Mouse (Mus musculus) layer of hippocampus, postnatal 14 days (tissue): Measurements from ENCODE around the gene Cth. TPM values are rescaled to one million over a fixed set of nuclear protein-coding genes. Genes with fewer than 3 reads are reported as not detected.

Experiments used
- DNase-seq, 2 experiments: peaks; one replicate each; pipeline ENCODE4 v3.0.0; 2021 to 2022; ENCODE audit warnings: low spot score in 2 of 2, mixed read lengths in 1 of 2
- total RNA-seq, 2 experiments: library from RNA; stranded (reverse); gene quantifications; 2 replicates each; pipeline ENCODE4 v1.2.3; 2021

Gene Cth
- total RNA-seq, 2 experiments from 2014 or later: 8.8 to 10.3 TPM

DNA sequence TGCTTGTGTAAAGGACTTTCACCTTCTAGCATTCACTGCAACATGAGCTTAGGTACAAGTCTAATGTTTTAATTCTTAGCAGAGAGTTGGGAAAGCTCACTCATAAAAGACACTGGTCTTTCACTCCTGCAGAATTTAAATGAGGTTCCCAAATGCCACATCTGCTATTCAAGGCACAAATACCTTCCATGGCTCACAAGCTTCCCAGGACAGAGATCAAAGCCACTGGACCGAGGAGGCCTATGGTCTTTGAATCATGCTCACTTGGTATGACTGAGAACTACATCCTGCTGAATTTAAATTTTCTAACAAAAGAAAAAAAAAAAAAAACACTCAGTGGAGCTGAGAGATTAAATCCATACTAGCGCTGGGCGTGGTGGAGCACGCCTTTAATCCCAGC, 8.5 kb downstream of the Cth start:
- no peak for DNase-seq

DNA sequence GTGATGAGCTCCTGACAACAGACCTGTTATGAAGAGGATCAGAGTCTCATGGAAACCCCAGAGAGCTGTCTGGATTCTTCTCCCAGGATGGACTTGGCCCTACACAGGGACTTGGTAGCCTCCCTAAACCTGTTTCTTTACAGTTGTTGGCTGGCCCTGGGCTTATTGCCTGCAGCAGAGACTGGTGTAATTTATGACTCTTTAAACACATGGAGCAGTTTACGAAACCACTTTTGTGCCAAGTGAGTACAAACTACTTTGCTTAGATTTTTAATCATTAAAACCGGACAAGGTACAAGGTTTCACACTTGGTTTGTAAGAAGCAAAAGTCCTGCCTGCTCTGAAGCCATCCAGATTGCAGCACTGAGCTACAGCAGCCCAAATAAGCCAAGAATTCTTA, 12.7 kb downstream of the Cth start:
- DNase-seq: no peak

DNA sequence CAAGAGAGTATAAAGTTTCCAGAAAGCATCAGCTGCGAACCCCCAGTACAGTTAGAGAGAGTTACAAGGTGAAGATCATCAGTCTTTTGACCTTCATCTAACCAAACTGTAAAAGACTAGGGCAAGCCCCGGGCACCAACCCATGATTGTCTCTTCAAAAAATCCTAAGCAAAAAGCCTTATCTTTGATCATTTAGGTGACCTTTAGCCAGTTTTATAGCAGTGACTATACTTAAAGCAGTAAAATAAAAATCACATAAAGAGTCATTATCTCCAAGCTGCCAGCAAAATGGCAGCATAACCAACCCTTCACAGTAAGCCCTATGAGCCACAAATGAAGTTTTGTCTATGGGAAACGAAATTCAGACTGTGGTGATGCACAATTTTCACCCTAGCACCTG, 14.6 kb downstream of the Cth start:
- no peak for DNase-seq

DNA sequence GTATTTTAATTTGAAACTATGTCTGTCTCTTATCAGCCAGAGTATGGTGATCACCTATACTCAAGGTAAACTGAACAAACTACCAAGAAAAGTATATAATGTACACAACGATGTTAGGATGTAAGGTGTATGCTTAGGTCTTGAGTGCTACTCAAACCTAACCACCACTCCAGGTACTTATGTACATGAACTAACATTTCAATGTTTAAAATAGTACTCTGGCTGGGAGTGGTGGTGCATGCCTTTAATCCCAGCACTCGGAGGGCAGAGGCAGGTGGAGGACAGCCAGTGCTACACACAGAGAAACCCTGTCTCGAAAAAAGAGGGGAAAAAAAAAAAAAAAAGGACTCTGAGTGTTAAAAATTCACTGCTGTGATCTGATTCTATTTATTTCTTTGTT, 16.7 kb downstream of the Cth start:
- DNase-seq: no peak

DNA sequence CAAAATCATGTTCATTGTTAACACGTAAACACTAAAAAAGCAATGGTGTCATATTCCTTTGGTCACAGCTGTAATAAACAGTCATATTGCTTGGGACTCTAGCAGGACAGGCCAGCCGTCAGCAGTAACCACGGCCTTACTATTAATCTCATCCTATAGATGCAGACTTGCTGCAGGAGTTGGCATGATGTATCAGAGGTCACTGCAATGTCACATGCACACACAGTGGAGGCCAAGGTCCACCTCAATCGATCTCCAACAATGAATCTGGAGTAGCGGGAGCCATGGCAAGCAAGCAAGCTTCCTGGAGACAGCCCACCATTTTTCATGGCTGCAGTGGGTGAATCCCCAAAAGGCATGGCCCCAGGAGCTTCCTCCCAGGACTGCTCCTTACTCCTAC, 23.2 kb downstream of the Cth start:
- DNase-seq: no peak

DNA sequence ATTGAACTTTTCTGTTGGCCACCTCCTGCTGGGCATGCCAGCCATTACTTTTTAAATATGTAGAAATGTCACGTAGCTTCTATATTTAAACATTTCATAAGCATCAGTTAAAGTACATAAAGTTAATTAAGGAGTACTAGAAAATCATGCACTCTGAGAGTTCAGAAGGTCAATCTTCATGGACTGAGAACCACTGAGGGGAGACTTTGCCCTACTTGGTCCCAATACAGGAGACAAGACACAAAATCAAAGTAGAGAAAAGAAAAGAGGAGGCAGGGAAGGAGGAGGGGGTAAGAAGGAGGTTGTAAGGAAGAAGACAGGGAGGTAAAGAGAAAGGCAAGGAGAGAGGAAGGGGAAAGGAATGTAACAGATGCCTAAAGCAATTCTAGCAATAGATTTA, 24.9 kb downstream of the Cth start:
- DNase-seq: no peak

DNA sequence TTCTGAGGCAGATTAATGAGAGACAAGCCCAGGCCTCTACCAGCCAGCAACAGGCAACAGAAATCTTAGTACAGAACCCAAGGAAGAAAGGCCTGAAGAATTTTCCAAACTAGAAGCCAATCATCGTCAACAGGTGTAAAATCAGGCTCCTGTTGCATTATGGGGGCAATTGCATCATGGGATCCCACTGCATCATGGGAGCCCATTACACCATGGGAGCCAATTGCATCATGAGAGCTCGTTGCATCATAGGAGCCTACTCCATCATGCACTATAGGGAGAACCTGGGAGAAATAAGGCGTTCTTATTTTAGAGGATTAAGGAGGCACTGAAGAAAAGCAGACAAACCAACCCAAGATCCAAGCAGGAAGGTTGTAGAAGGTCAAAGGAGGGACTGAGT, 27.2 kb downstream of the Cth start:
- DNase-seq: no peak

DNA sequence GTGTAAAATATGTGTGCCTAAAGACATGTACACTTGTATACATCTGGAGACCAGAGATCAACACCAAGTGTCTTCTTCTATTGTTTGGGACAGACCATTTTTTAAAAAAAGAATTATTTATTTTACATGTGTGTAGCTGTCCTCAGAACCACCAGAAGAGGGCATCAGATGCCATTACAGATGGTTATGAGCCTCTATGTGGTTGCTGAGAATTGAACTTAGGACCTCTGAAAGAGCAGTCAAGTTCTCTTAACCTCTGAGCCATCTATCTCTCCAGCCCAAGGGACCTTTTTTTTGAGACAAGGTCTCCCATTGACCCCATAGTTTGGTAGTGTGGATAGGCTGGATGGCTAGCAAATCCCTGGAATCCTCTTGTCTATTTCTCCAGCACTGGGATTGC, 33.1 kb downstream of the Cth start:
- DNase-seq: no peak

DNA sequence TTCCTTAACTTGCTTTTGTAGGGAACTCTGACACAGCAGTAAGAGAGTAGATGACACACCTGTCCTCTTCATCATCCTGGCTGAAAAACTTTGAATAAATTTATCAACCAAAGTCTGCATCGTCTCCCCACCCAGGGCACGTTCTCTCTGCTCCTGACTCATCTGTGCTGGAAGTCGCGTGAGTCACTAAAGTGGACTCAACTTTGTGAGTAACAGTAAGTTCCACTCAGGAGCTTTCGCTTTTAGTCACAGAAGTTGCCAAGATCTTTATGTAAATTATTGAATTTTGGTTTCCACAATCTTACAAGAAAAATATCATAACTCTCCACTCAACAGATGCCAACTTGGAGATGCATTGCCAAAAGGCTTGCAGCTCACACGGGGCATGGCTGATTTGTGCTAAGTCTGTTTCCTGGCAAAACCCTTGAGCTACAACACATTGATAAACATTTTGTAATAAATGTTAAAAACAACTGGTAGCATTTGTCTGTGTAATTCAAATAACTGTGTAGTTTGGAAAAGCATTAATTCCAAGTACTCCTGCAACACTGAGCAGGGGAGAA, 40.7 kb downstream of the Cth start:
- peak in 1 of 2 experiments; percentile 52 for DNase-seq

DNA sequence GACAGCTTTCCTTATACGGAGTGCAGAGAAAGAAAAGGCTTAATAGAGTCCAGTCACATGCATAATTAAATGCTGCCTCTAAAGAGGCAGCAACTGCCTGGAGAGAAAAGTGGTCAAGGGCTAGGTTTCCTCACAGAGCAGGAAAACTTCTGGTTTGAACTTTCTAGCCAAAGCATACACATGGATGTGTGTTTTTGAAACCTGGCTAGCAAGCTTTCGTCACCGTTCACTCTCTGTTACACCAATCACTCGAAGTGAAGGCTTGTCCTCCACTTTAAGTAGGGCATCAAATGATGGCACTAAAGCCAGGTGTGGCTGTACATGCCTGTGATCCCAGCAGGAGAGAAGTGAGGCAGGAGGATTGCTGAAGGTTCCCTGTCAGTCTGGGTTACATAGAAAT, 41.8 kb downstream of the Cth start:
- no peak for DNase-seq

DNA sequence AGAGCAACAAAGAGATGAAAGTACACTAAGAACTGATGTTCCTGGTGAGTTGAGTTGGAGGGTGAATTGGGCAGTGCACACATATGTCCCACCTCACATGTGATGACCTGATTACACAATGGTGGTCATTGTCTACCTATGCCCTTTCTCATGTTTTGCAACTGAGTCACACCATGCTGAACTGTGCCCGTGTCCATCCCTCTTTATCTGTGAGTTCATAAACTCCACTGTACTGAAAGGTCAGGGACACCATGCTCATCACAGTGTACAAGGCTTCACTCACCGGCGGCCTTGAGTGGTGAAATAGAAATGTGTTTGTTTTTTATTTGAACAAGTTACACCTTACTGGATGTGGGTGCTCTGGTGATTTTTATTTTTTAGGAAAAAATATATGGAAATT, 42.9 kb downstream of the Cth start:
- DNase-seq: no peak

DNA sequence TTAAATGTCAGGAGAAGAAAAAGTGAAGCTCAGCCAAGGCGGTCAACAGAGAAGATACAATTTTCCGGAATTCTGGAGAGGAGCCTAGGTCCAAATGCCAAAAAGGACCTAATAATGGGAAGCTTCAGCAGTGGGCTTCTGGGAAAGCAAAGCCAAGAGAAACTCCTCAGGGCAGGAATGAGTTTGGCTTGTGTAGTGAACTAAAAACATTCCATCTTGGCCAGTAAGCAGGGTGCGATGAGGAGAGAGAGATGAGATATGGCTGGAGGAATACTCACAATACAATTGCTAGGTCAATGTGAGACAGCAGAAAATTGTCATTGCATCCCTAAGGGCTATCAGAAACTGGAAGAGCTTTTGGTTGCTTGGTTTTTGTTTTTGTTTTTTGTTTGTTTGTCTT, 43.9 kb downstream of the Cth start:
- DNase-seq: no peak

DNA sequence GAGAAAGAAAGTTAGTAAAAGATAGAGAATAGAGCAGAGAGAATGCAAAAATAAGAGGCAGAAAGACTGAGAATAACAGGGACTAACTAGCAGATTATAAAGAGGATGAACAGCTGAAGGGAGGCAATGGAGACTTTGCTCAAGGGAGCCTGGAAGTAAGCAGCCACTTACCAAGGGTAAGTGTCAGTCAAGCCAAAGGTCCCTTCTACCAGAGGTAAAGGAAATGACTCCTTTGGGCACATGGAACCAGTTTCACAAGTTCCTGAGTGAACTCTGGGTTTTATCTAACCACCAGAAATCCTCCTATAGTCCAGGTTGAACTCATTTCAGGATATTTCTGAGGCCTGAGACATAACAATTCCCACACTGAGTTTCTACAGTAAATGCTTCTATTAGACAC, 47.0 kb downstream of the Cth start:
- no peak for DNase-seq

DNA sequence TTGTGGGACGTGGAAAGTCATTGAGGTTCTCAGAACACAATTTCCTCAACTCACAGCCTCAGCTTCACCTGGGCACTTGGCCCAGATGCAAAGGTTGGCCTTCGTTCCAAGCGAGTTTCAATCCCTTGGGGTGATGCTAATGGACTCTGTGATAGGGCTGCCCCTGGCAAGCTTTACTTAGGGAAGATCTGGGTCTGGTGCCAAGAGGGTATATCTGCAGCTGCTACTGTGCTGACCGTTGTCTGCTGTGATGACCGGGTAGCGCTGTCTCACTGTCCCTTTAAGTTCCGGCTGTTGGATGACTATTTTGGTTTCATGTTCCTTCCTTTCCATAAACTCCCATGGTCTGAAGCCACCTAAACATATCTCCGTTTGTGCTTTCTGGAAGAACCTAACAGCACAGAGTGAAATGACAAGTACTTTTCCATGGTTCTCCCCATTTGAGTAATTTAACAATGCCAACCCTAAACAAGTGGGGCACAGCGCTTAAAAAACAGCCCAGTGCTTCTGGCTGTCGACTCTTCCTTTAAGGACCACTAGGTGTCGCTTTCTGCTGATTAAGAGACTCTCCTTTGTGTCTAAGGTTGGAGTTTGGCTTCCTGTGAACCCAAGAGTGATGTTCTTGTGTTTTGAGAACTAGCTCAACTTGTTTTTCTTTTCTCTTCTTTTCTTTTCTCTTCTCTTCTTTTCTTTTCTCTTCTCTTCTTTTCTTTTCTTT, 48.3 kb downstream of the Cth start:
- peak; percentile 13 to 56 for DNase-seq

DNA sequence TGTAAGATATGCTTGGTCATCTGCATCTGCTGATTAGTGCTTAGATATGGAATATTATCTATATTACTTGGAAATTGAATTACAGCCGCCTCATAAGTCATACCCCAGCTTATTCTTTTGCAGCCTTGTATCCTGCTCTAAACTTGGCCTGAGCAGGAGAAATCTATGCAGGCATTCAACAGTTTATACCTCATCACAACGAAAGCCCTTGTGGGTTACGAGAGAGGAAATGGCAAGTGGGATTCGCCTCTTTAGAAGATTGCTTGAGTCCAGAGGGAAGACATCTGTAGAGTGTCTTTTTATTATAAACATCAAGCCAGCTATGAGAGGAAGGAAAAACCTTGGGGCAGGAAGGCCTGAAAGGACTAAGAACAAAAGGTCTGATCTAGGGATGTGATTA, 52.0 kb downstream of the Cth start:
- no peak for DNase-seq

DNA sequence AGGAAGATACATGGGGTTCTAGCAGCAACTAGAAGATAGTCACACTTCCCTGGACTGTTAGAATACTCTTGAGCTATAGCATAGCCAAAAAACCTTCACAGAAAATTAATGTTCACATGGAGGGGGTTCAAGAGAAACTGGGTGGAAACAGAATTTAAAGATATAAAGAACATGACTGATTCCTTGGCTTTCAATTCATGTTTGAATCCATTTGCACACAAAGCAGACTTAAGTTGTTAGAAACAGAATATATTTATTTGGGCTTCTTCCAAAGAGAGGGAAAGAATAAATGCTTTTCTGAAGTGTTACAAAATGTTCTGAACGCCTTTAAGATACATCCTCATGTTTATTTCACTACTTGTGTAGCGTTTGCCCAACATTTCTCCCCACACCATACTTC, 57.0 kb downstream of the Cth start:
- DNase-seq: no peak

DNA sequence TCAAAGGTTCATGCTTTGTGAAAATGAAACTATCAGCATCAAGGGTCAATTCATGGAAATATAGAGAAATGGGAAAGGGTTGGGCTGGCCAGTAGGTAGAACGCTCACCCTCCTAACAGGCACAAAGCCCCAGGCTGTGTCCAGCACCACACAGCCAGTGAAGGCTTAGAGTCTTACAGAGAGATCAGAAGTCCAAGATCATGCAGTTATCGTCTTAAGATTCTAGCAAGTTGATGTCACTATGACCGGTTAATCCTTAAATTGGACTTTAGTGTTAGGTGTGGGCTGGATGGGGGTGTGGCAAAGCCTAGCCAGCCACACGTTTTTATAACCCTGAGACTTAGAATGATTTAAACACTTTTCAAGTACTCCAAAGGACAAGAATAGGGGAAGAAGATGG, 58.6 kb downstream of the Cth start:
- DNase-seq: no peak

DNA sequence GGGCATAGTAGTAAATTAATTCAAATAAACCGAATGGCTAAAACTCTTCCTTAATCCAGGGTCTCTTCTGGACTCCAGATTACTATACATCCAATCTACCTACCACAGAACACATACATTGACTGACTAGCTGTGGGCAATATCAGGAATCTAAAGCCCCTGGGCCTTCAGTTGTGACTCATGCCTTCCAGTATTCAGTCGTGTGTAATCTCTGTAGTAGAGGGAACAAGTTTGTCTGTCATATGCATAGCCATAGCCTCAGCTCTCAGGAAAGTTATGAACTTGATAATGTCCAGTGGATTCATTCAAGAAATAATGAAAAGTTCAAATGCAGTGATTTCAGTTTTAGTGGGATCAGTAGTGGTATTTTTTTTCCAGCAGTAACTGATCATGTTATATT, 59.0 kb downstream of the Cth start:
- DNase-seq: no peak

DNA sequence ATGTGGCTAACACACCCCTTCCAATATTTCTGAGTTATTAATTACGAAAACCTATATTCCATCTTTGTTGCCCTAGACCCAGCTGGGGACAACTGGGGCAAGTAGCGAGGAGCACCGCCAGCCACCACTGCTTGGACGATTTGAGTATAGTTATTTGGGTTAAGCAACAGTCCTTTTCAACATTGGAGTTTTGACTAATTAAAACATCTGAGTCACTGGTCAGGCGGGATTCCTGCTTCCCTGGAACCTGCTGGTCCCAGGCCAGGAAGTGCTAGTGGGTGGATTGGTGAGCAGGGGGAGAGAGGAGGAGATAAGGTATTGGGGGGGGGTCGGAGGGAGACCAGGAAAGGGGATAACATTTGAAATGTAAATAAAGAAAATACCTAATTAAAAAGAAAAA, 59.4 kb downstream of the Cth start:
- DNase-seq: no peak

DNA sequence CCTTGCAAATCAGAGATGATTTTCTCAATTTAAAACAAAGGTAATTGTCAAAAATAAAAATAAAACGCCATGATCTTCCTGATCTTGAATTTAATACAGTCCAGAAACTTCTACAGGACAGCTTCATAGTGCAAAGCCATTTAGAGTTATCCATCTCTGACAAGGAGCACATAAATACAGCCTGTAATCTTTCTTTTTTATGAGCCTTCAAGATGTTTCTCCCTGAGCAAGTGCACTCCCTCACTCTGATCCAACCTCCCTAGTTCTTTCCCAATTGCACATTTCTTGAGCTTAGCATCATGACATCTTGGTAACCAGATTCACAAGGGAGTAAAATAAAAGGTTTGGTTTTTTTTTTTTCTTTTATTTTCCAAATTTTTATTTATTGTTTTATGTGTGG, 72.1 kb downstream of the Cth start:
- no peak for DNase-seq

DNA sequence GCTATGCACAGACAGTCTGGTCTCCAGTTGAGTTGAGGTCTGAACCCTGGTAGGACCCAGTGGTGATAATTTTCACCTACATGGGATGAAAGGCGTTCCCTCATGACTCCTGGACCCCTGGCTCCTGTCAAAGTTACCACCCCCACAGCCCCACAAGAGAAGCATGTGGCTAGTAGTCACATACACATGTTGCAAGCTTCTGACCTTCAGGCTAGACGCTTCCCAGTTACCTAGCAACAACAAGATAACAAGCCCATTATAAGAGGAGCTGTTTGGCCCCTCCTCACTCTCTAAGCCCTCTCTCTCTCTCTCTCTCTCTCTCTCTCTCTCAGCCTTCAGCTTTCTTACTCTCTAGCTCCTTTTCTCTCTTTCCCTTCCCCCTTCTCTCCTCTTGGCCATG, 76.4 kb downstream of the Cth start:
- DNase-seq: no peak

DNA sequence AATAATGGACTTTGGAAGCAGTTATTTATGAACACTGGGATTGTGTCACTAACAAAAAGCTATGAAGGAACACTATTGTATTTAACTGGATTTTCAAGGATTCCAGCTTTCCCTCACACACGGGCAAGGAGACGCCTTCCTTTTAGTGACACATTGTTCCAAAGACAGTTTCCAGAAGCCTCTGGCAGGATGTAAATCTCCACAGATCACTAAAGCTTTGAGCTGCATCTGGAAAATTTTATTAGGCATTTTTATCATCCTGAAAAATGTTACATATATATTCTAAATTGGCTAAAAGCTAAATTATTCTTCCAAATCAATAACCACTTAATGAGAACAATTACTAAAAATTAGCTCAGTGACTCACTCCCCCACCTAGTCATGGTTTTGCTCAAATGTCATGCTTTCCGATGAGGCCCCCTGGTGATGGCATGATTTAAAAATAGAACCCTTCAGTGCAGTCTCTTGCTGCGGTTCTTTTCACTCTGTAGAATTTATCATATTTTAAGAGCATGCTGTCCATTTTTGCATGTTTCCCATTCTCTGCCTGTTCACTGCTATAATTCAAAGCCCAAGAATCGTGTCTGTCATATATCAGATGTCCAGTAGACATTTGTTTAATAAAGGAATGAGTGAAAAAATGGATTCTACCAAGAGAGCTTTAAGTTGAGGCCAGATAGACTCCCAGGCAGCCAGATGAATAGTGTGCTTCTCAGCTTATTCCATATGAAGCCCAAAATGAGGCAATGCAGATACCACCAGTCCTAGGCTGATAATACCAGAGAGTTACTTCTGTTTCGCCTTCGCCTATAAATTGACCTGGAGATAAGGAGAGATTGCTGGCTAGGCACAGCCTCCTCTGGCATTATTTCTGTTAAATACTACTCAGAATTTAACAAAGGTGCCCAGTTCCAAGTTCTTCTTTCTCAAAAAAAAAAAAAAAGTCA, 77.3 kb downstream of the Cth start:
- DNase-seq: peak in 1 of 2 experiments; percentile 10
